Mouse (Mus musculus): Measurements from ENCODE around the gene 4930562C15Rik.

4930562C15Rik gene

GRCm38 (mm10) chr16:4916608-4917007 lies 81.4 kb downstream of the 4930562C15Rik start:
- no peak for DNase-seq (ENCODE audit: low spot score)

Data from yolk sac, embryonic 10.5 days (tissue).